Mouse (Mus musculus): ENCODE measurements at regions not wholly inside any gene's neighbourhood (a gene's known extent, or its start where the extent isn't known, plus 50 kb on each side); places are given as distances from the start of the nearest gene placed in this dataset.

DNA sequence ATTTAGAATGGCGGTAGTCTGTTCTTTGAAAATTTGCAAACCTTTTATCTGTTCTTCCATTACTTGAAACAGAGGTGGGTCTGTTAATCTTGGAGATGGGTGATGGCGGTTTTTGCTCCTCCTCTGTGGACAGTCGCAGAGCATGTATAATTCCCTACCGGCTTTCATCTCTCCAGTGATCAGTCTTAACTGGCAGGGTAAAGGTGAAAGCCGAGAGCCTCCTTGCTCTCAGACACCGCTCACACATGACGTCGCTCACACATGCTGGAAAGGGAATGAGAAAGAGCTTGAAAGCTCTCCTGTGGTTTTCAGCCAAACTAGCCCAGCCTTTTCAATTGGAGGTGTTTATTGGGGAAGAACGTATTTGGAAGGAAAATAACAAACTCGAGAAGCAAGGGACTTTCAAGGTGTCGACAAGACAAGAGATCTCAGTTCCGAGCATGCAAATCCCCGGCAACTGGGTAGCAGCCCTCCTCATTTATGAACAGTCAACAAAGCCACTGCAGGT lies 166.3 kb upstream of the Cxcr4 start:
- Histone ChIP-seq H3K27me3 (ENCODE audit: control insufficient read depth, insufficient read depth, low read length) (no peaks in the 10 kb centered on the region), H3K4me1 (ENCODE audit: control insufficient read depth, insufficient read depth, low read length) (no peaks in the 10 kb centered on the region), H3K9ac (ENCODE audit: low read length) (no peak overlapping the region), H3K9me3 (replicated peaks; ENCODE audit: control insufficient read depth, low read length) (no peaks in the 10 kb centered on the region), H3K36me3 (ENCODE audit: control insufficient read depth, insufficient read depth) (no peaks in the 10 kb centered on the region), H3K4me2 (ENCODE audit: low read depth, low read length) (no peak overlapping the region), H3K4me3 (ENCODE audit: low read length) (no peak overlapping the region), H3K27ac (ENCODE audit: low read length) (no peak overlapping the region)
- no peak for ATAC-seq (replicated peaks; ENCODE audit: extremely low read depth, insufficient read depth, low FRiP score)
- WGBS: 75% methylated on average over 13 of the region's 13 CpGs

DNA sequence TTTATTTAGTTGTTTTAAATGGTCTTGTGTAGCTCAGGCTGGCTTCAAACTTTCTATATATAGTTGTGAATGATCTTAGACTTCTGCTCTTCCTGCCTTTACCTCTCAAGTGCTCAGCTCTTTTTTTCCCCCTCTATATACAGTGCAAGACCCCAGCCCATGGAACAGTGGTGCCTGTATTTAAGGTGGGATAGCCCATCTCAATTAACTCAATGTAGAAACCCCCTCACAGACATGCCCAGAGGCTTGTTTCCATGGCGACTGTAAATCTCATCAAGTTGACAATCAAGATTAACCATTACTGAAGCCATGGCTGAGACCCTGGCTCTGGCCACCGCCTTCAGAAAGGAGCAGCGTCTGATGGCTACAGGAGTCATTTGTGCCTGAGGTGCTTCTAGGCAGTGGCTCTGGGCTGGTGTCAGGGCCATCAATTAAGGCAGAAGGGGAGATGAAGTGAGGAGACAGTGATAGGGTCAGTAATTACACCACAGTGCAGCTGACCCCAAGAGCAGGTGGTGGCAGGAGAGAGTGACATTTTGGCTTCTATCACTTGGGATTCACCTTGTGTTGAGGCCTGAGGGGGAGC lies 161.4 kb upstream of the Cxcr4 start:
- no peak overlapping the region for H3K9ac ChIP-seq (ENCODE audit: low read length)
- 59% methylated on average over 3 of the region's 3 CpGs for WGBS
- H3K27me3 ChIP-seq (ENCODE audit: control insufficient read depth, insufficient read depth, low read length): no peaks in the 10 kb centered on the region
- no peak overlapping the region for H3K4me2 ChIP-seq (ENCODE audit: low read depth, low read length)
- no peaks in the 10 kb centered on the region for H3K9me3 ChIP-seq (replicated peaks; ENCODE audit: control insufficient read depth, low read length)
- no peak overlapping the region for H3K27ac ChIP-seq (ENCODE audit: low read length)
- ATAC-seq (replicated peaks; ENCODE audit: extremely low read depth, insufficient read depth, low FRiP score): no peak
- H3K36me3 ChIP-seq (ENCODE audit: control insufficient read depth, insufficient read depth): no peaks in the 10 kb centered on the region
- no peak overlapping the region for H3K4me3 ChIP-seq (ENCODE audit: low read length)
- H3K4me1 ChIP-seq (ENCODE audit: control insufficient read depth, insufficient read depth, low read length): no peaks in the 10 kb centered on the region

DNA sequence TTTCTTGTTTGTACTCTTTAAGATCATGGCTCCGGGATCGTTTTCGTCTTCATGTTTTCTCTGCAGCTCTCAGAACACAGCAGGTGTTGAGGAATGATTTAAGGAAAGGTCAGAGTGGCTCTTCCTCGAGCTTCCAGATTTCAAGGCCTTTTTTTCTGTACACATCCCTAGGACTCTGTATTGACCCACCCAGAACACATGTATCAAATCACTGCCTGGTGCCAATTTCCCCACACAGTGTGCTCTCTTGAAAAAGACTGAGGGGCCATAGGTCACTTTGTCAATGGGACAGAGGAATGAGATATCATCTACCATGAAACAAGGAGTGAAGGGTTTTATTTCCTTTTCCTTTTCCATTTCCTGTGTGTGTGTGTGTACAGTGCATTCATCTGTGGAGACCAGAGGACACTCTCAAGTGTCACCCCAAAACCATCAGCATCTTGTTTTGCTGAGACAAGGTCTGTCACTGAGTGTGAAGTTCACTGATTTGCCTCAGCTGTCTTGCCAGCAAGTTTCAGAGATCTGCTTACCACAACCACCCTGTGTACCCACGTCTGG lies 157.4 kb upstream of the Cxcr4 start:
- 70% methylated on average over 5 of the region's 5 CpGs for WGBS
- ATAC-seq (replicated peaks; ENCODE audit: extremely low read depth, insufficient read depth, low FRiP score): no peak
- H3K27ac ChIP-seq (ENCODE audit: low read length): no peak overlapping the region
- H3K9me3 ChIP-seq (replicated peaks; ENCODE audit: control insufficient read depth, low read length): no peaks in the 10 kb centered on the region
- H3K4me1 ChIP-seq (ENCODE audit: control insufficient read depth, insufficient read depth, low read length): no peaks in the 10 kb centered on the region
- H3K27me3 ChIP-seq (ENCODE audit: control insufficient read depth, insufficient read depth, low read length): no peaks in the 10 kb centered on the region
- no peaks in the 10 kb centered on the region for H3K36me3 ChIP-seq (ENCODE audit: control insufficient read depth, insufficient read depth)
- no peak overlapping the region for H3K4me2 ChIP-seq (ENCODE audit: low read depth, low read length)
- H3K4me3 ChIP-seq (ENCODE audit: low read length): no peak overlapping the region
- H3K9ac ChIP-seq (ENCODE audit: low read length): no peak overlapping the region

DNA sequence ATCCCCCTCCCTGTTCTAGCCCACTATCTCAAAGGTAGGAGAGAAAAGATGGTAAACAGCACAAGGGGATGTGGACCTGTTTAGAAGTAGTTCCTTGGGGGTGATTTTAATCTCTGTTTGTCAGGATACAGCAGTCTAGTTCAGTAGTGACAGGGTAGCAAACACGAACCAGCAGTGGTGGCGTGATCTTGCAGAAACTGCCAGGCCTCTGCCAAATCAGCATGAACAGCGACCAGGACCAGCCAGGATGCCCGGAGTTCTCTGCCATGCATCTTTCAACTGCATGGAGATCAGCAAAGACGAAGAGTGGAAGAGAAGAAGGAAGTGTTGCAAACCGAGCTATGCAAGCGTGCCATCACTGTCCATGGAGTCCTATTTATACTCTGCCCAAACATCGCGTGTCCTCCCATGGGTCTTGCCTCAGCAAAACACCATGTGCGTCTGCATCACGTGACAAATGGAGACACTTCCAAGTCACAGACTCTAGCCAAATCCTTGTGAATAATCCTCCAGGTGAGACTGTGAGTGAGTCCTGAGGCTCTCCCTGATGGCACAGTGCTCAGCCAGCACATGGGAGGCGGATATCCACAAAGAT lies 155.2 kb upstream of the Cxcr4 start:
- Histone ChIP-seq H3K4me1 (ENCODE audit: control insufficient read depth, insufficient read depth, low read length) (no peaks in the 10 kb centered on the region), H3K9me3 (replicated peaks; ENCODE audit: control insufficient read depth, low read length) (no peaks in the 10 kb centered on the region), H3K4me2 (ENCODE audit: low read depth, low read length) (no peak overlapping the region), H3K9ac (ENCODE audit: low read length) (no peak overlapping the region), H3K27me3 (ENCODE audit: control insufficient read depth, insufficient read depth, low read length) (no peaks in the 10 kb centered on the region), H3K36me3 (ENCODE audit: control insufficient read depth, insufficient read depth) (no peaks in the 10 kb centered on the region), H3K4me3 (ENCODE audit: low read length) (no peak overlapping the region), H3K27ac (ENCODE audit: low read length) (no peak overlapping the region)
- ATAC-seq (replicated peaks; ENCODE audit: extremely low read depth, insufficient read depth, low FRiP score): no peak
- WGBS: 85% methylated on average over 12 of the region's 12 CpGs

DNA sequence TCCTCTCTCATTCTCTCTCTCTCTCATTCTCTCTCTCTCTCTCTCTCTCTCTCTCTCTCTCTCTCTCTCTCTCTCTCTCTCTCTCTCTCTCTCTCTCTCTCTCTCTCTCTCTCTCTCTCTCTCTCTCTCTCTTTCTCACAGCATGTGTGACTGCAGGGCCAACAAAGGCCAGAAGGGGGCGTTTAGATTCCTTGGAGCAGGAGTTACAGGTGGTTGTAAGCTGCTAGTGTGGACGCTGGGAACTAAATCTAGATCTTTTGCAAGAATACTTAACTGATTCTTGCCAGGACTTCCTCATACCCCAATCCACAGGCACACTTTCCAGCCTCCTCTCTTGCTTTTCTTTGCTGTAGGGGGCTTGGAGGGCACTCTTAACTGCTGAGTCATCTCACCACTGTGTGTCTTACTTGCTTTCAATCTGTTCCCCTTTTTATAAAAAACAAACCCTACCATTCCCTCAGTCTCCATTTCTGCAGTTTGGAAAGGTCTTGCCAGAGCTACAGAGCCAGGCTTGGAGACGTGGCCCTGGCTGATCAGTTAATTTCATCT lies 154.4 kb upstream of the Cxcr4 start:
- Histone ChIP-seq H3K9ac (ENCODE audit: low read length) (no peak overlapping the region), H3K4me2 (ENCODE audit: low read depth, low read length) (no peak overlapping the region), H3K36me3 (ENCODE audit: control insufficient read depth, insufficient read depth) (no peaks in the 10 kb centered on the region), H3K27me3 (ENCODE audit: control insufficient read depth, insufficient read depth, low read length) (no peaks in the 10 kb centered on the region), H3K27ac (ENCODE audit: low read length) (no peak overlapping the region), H3K4me3 (ENCODE audit: low read length) (no peak overlapping the region), H3K9me3 (replicated peaks; ENCODE audit: control insufficient read depth, low read length) (0 out of 2 replicates have a peak, but pooled peaks cover 2% of the 10 kb centered on the region), H3K4me1 (ENCODE audit: control insufficient read depth, insufficient read depth, low read length) (no peaks in the 10 kb centered on the region)
- ATAC-seq (replicated peaks; ENCODE audit: extremely low read depth, insufficient read depth, low FRiP score): no peak
- 53% methylated on average over 3 of the region's 3 CpGs for WGBS

DNA sequence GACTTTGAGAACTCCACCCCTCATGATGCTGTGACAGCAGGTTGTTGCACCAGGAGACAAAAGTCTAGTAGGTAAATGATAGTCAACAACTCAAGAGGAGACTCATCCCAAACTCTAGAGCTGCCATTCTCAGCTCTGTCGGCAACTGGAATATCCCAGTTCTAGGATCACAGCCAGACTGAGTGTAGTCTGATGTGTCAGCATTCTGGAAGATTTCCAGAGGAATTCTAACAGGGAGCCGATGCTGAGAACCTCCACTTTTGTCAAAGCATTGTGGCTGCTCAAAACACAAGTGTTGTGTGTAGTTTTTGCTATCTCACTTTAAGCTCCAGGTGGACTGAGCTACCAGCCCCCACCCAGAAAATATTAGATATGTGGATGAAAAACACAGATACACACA lies 148.5 kb upstream of the Cxcr4 start:
- 0 out of 2 replicates have a peak, but pooled peaks cover 2% of the 10 kb centered on the region for H3K9me3 ChIP-seq (replicated peaks; ENCODE audit: control insufficient read depth, low read length)
- no peak overlapping the region for H3K9ac ChIP-seq (ENCODE audit: low read length)
- H3K36me3 ChIP-seq (ENCODE audit: control insufficient read depth, insufficient read depth): no peaks in the 10 kb centered on the region
- no peaks in the 10 kb centered on the region for H3K27me3 ChIP-seq (ENCODE audit: control insufficient read depth, insufficient read depth, low read length)
- H3K4me1 ChIP-seq (ENCODE audit: control insufficient read depth, insufficient read depth, low read length): no peaks in the 10 kb centered on the region
- no peak overlapping the region for H3K4me2 ChIP-seq (ENCODE audit: low read depth, low read length)
- ATAC-seq (replicated peaks; ENCODE audit: extremely low read depth, insufficient read depth, low FRiP score): no peak
- H3K4me3 ChIP-seq (ENCODE audit: low read length): no peak overlapping the region
- 12% methylated on average over 2 of the region's 2 CpGs for WGBS
- H3K27ac ChIP-seq (ENCODE audit: low read length): no peak overlapping the region

DNA sequence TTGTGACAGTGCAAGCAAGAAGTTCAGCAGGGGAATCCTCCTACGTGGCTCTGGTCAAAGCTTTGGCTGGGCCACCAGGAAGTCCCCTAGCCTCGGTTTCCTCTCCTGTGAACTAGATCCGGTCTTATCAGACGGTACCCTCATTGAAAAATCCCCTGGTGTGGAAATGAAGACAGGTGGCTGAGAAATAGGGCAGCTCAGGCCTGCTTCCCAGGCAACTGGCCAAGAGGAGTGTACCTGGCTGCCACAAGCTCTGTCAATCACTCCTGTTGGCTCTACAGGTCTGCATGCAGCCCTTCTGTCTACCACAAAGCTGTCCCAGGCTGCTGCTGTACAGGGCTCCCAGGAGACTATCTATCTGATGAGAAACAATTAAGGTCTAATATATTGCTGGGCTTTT lies 146.1 kb upstream of the Cxcr4 start:
- no peak overlapping the region for H3K9ac ChIP-seq (ENCODE audit: low read length)
- no peaks in the 10 kb centered on the region for H3K36me3 ChIP-seq (ENCODE audit: control insufficient read depth, insufficient read depth)
- H3K27ac ChIP-seq (ENCODE audit: low read length): no peak overlapping the region
- H3K27me3 ChIP-seq (ENCODE audit: control insufficient read depth, insufficient read depth, low read length): no peaks in the 10 kb centered on the region
- WGBS: 31% methylated on average over 4 of the region's 4 CpGs
- H3K4me2 ChIP-seq (ENCODE audit: low read depth, low read length): no peak overlapping the region
- no peak overlapping the region for H3K4me3 ChIP-seq (ENCODE audit: low read length)
- no peaks in the 10 kb centered on the region for H3K4me1 ChIP-seq (ENCODE audit: control insufficient read depth, insufficient read depth, low read length)
- no peak for ATAC-seq (replicated peaks; ENCODE audit: extremely low read depth, insufficient read depth, low FRiP score)
- H3K9me3 ChIP-seq (replicated peaks; ENCODE audit: control insufficient read depth, low read length): 0 out of 2 replicates have a peak, but pooled peaks cover 2% of the 10 kb centered on the region

DNA sequence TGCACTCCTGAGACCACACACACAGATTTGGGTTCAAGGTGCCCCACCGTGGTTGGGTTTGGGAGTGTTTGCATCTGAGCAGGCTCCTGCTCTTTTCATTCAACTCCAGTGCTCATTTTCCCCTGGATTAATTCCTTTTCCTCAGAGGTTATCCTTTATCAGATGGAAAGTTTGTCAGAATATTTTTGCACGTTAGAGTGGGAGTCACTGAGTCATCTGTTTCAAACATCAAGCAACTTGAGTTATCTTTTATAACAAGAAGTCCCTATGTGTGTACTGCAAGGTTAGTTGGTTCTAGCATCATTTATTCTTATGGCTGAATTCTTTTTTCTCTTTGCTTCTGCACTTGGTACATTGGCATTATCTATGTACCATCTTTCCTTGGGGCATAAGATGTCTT lies 142.8 kb upstream of the Cxcr4 start:
- WGBS: 68% methylated on average over 2 of the region's 2 CpGs
- no peak for ATAC-seq (replicated peaks; ENCODE audit: extremely low read depth, insufficient read depth, low FRiP score)
- Histone ChIP-seq H3K4me2 (ENCODE audit: low read depth, low read length) (no peak overlapping the region), H3K9ac (ENCODE audit: low read length) (no peak overlapping the region), H3K27ac (ENCODE audit: low read length) (no peak overlapping the region), H3K36me3 (ENCODE audit: control insufficient read depth, insufficient read depth) (no peaks in the 10 kb centered on the region), H3K4me1 (ENCODE audit: control insufficient read depth, insufficient read depth, low read length) (no peaks in the 10 kb centered on the region), H3K9me3 (replicated peaks; ENCODE audit: control insufficient read depth, low read length) (no peaks in the 10 kb centered on the region), H3K4me3 (ENCODE audit: low read length) (no peak overlapping the region), H3K27me3 (ENCODE audit: control insufficient read depth, insufficient read depth, low read length) (no peaks in the 10 kb centered on the region)

DNA sequence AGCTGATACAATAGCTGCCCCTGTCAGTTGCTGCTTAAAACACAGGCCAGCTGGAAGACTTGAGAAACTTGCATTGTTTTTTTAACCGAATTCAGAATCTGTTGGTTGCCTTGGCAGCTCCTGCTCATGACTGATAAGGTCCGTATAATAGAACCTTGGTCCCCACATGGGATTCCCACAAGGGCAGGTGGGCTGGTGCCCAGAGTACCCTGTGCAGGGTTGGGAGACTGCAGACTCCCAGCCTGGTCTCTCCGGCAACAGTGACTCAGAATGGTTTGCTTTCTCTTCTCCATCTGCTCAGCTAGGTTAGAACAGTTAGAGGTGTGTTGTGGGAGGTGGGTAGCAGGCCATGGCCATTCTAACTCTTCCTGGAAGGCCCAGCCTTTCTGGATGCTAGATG lies 139.4 kb upstream of the Cxcr4 start:
- Histone ChIP-seq H3K27ac (ENCODE audit: low read length) (no peak overlapping the region), H3K9ac (ENCODE audit: low read length) (no peak overlapping the region), H3K4me2 (ENCODE audit: low read depth, low read length) (no peak overlapping the region), H3K9me3 (replicated peaks; ENCODE audit: control insufficient read depth, low read length) (no peaks in the 10 kb centered on the region), H3K4me3 (ENCODE audit: low read length) (no peak overlapping the region), H3K27me3 (ENCODE audit: control insufficient read depth, insufficient read depth, low read length) (no peaks in the 10 kb centered on the region), H3K36me3 (ENCODE audit: control insufficient read depth, insufficient read depth) (no peaks in the 10 kb centered on the region), H3K4me1 (ENCODE audit: control insufficient read depth, insufficient read depth, low read length) (no peaks in the 10 kb centered on the region)
- 58% methylated on average over 3 of the region's 3 CpGs for WGBS
- ATAC-seq (replicated peaks; ENCODE audit: extremely low read depth, insufficient read depth, low FRiP score): no peak
